Mouse (Mus musculus): Measurements from ENCODE around the gene Ier3. TPM values are rescaled to one million over a fixed set of nuclear protein-coding genes. Genes with fewer than 3 reads are reported as not detected.
"Not testable (repeated sequence)": the region's sequence is repeated elsewhere in the genome, so short reads cannot be mapped to it uniquely, and the experiment has no call there.

The Ier3 gene
- polyA plus RNA-seq, 1 experiment from 2014 or later: 5.5 TPM

DNA sequence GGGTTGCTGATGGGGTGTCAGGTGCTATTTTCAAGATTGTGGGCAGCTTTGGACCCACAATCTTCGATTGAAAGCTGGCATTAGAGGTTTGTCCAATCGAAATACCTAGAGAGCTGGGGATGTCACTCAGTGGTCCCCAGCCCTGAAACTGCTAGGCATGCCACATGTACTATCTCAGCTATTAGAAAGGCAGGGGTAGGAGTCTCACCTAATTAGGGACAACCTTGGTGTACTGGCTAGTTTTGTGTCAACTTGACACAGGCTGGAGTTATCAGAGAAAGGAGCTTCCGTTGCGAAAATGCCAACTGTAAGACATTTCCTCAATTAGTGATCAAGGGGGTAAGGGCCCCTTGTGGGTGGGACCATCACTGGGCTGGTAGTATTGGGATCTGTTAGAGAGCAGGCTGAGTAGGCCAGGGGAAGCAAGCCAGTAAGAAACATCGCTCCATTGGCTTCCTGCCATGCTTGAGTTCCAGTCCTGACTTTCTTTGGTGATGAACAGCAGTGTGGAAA is 11.8 kb downstream of the Ier3 start:
- DNase-seq (ENCODE audit: low spot score): peak; percentile 55
- WGBS: 20% methylated on average over 5 of the region's 5 CpGs
- H3K36me3 ChIP-seq: peaks cover 73% of the 10 kb centered on the region
- H3K4me1 ChIP-seq: peaks cover 31% of the 10 kb centered on the region
- H3K9me3 ChIP-seq (replicated peaks): no peaks in the 10 kb centered on the region
- no peaks in the 10 kb centered on the region for H3K27me3 ChIP-seq (ENCODE audit: low read depth, poor library complexity, severe bottlenecking)
- 0 out of 2 replicates have a peak overlapping the region, but pooled peaks have one; percentile 6 for H3K4me3 ChIP-seq
- H3K27ac ChIP-seq: no peak overlapping the region

DNA sequence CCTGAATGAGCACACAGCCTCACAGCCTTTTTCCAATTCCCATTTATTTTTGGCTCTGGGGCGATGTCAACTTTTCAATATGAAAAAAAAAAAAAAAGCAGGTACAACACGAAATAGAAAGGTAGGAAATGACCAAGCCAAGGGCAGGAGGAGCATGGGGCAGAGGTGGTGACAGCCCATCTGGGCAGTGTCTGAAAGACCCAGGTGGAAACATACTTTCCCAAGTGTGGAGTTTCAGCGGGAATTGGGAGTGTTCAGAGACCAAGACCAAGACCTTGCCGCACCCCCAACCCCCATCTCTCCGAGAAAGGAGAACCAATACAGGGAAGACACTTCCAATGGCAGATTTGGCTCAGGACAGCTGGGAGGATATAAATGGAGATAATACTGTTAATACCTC is 12.4 kb downstream of the Ier3 start:
- peak overlapping the region; percentile 85 for H3K4me3 ChIP-seq

DNA sequence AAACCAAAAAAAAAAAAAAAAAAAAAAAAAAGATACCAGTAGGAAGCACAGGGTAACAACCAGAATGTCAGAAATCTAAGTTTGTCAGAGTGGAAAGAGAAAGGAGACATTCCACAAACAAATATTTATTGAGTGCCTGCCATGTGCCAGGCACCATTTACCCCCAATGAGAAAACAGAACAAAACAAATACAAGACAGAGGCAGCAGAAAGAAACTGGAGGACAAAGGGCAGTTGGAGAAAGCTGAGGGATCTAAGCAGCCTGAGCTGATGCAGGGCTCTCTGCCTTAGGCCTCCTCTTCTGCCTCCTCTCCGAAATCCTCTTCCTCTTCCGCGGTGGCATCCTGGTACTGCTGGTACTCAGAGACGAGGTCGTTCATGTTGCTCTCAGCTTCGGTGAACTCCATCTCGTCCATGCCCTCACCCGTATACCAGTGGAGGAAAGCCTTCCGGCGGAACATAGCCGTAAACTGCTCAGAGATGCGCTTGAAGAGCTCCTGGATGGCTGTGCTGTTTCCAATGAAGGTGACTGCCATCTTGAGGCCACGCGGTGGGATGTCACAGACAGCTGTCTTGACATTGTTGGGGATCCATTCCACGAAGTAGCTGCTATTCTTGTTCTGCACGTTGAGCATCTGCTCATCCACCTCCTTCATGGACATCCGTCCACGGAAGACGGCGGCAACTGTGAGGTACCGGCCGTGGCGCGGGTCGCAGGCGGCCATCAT is 13.4 kb downstream of the Ier3 start:
- 87% methylated on average over 26 of the region's 26 CpGs for WGBS
- Histone ChIP-seq H3K4me1 (peaks cover 33% of the 10 kb centered on the region), H3K4me3 (peak overlapping the region; percentile 85), H3K9me3 (replicated peaks) (no peaks in the 10 kb centered on the region), H3K36me3 (peaks cover 65% of the 10 kb centered on the region), H3K27me3 (ENCODE audit: low read depth, poor library complexity, severe bottlenecking) (no peaks in the 10 kb centered on the region), H3K27ac (no peak overlapping the region)
- no peak for DNase-seq (ENCODE audit: low spot score)

More for the DNA sequence above, 12.4 kb downstream of the Ier3 start:
- Histone ChIP-seq H3K36me3 (peaks cover 69% of the 10 kb centered on the region), H3K4me1 (peaks cover 33% of the 10 kb centered on the region), H3K27me3 (ENCODE audit: low read depth, poor library complexity, severe bottlenecking) (no peaks in the 10 kb centered on the region), H3K27ac (no peak overlapping the region), H3K9me3 (replicated peaks) (no peaks in the 10 kb centered on the region)
- WGBS: 67% methylated on average over 5 of the region's 5 CpGs
- no peak for DNase-seq (ENCODE audit: low spot score)

DNA sequence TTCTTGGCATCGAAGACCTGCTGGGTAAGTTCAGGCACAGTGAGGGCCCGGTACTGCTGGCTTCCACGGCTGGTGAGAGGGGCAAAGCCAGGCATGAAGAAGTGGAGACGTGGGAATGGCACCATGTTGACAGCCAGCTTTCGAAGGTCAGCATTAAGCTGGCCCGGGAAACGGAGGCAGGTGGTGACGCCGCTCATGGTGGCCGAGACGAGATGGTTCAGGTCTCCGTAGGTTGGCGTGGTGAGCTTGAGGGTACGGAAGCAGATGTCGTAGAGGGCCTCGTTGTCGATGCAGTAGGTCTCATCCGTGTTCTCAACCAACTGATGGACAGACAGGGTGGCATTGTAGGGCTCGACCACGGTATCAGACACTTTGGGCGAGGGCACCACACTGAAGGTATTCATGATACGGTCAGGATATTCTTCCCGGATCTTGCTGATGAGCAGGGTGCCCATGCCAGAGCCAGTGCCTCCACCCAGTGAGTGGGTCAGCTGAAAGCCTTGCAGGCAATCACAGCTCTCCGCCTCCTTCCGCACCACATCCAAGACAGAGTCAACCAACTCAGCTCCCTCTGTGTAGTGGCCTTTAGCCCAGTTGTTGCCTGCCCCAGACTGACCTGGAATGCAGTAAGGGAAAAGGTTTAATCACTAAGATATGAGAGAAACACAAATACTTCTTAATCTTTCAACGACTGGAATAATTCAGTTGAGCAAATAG is 14.1 kb downstream of the Ier3 start:
- DNase-seq (ENCODE audit: low spot score): no peak
- WGBS: 87% methylated on average over 26 of the region's 26 CpGs
- H3K4me3 ChIP-seq: peak overlapping the region; percentile 85
- H3K9me3 ChIP-seq (replicated peaks): no peaks in the 10 kb centered on the region
- H3K36me3 ChIP-seq: peaks cover 64% of the 10 kb centered on the region
- peak overlapping the region; percentile 98; the same call in 1 of the 2 replicates for H3K27ac ChIP-seq
- H3K4me1 ChIP-seq: peaks cover 28% of the 10 kb centered on the region
- no peaks in the 10 kb centered on the region for H3K27me3 ChIP-seq (ENCODE audit: low read depth, poor library complexity, severe bottlenecking)

DNA sequence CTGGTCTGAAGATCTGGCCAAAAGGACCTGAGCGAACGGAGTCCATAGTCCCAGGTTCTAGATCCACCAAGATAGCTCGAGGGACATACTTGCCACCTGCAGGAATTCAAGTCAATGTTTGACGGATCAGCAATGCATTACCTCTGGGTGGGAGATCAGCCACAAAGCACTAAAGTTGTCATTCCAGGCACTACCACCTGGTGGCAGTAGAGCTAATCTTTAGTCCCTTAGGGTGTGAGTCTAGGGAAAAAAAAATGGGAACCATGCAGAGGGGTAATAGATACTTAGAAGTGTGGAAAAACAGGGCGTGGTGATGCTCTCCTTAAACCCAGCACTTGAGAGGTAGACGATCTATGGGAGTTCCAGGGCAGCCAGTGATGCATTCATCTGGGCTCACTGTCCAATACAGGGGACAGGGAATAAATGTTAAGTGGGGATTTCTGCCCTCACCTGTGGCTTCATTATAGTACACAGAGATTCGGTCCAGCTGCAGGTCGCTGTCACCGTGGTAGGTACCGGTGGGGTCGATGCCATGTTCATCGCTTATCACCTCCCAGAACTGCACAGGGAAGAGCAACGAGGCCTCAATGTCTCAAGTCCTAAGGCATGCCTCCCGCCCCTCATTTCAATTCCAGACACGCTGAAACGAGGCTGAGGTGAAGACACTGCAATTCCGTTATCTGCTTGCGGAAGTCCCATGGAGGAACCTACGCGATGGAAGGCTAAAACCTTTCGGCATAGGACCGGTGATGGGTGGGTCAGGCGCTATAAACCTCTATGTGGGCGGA is 14.9 kb downstream of the Ier3 start:
- Histone ChIP-seq H3K27ac (peak overlapping the region; percentile 98), H3K36me3 (peaks cover 57% of the 10 kb centered on the region), H3K4me1 (peaks cover 28% of the 10 kb centered on the region), H3K27me3 (ENCODE audit: low read depth, poor library complexity, severe bottlenecking) (no peaks in the 10 kb centered on the region), H3K4me3 (peak overlapping the region; percentile 85), H3K9me3 (replicated peaks) (no peaks in the 10 kb centered on the region)
- 9% methylated on average over 24 of the region's 24 CpGs for WGBS
- DNase-seq (ENCODE audit: low spot score): peak; percentile 67

DNA sequence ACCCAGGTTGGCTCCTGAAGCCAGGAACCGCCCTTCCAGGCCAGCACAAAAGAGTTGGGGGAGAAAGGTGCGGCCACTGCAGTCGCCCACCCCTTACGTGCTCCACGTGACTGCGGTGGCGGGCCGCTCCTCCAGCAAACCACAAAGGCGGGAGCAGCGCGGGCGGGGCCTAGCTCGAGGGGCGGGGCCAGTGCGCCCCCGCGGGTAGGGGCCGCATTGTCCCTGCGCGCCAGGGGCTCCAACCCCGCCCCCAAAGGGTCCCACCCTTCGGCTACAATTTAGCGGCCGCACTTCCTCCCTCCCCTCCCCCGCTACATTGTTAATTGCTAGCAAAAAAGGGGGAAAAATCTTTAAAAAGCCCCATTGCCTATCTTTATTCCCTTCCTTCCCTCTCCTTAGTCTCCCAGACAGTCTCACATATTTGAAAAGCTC is 15.5 kb downstream of the Ier3 start:
- H3K4me1 ChIP-seq: peaks cover 28% of the 10 kb centered on the region
- no peaks in the 10 kb centered on the region for H3K27me3 ChIP-seq (ENCODE audit: low read depth, poor library complexity, severe bottlenecking)
- peaks cover 50% of the 10 kb centered on the region for H3K36me3 ChIP-seq
- H3K4me3 ChIP-seq: peak overlapping the region; percentile 85
- WGBS: 0% methylated on average over 25 of the region's 25 CpGs
- no peaks in the 10 kb centered on the region for H3K9me3 ChIP-seq (replicated peaks)
- peak overlapping the region; percentile 98 for H3K27ac ChIP-seq
- peak; percentile 95 for DNase-seq (ENCODE audit: low spot score)

DNA sequence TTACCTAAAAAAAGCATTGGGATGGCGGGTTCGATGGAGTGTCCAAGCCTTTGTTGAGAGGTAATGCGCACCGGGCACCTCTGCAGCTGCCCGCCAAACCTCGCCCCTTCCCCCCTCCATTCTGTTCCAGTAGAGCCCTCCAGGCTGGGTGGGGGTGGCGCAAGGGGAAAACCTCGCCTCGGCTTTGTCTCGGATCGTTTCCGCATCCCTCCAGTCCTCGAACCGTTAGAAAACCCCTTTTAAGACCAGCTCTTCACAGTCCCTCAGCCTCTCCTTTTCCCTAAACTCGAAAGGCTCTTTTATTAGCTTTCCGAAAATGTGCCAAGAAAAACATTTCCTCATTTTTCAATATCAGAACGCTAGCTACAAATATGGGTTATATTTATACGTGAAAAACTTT is 16.0 kb downstream of the Ier3 start:
- Histone ChIP-seq H3K4me3 (peak overlapping the region; percentile 85), H3K27ac (peak overlapping the region; percentile 98), H3K36me3 (peaks cover 46% of the 10 kb centered on the region), H3K27me3 (ENCODE audit: low read depth, poor library complexity, severe bottlenecking) (no peaks in the 10 kb centered on the region), H3K9me3 (replicated peaks) (no peaks in the 10 kb centered on the region), H3K4me1 (peaks cover 33% of the 10 kb centered on the region)
- peak; percentile 77 for DNase-seq (ENCODE audit: low spot score)
- under 1% methylated on average over 18 of the region's 18 CpGs for WGBS

DNA sequence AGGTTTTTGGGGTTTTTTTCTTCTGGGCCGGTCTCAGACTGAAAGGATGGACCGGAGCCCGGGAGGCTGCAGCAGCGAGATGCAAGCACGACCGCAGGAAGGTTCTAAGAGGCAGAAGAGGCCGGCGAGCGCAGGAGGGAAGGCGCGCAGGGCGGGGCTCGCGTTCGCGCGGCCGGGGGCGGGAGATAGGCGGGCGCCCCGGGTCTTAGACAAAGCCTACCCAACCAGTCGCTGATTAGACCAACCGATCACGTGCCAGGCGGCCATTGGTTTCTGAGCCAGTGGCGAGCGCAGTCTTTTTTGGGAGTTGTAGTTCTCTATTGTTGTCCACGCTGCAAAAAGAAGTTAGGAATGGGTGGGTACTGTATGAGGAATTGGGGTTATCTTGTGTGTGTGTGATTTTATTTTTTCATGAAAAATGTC is 16.6 kb downstream of the Ier3 start, which contains the start of gene Tubb5:
TSS of gene Tubb5 (minus strand) at position 185 of the 423 bp plus-strand sequence.
- Histone ChIP-seq H3K4me3 (peak within 1 kb of the TSS; percentile 85), H3K36me3 (peaks cover 39% of the 10 kb centered on the region), H3K27ac (peak within 1 kb of the TSS; percentile 98), H3K27me3 (ENCODE audit: low read depth, poor library complexity, severe bottlenecking) (no peaks in the 10 kb centered on the region), H3K4me1 (peaks cover 40% of the 10 kb centered on the region), H3K9me3 (replicated peaks) (no peaks in the 10 kb centered on the region)
- 1% methylated on average over 29 of the region's 29 CpGs for WGBS
- DNase-seq (ENCODE audit: low spot score): peak; percentile 96

DNA sequence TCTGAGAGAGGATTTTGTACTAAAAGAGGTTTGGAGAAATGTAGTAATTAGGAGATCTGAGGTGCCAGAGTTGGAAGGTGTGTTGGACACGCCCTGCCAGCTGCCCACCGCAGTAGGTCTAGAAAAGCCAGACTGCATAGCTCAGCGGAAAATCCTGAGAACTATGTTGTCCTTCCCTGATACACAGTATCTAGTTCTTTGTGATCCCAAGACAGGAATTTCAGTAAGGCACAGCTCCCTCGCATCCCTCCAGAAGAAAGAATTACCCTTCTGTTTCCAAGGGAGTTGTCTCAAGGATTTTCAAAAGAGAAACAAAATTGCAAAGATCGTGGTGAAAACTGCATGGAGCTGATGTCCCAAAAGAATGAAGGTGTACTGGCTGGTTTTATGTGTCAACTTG is 17.1 kb downstream of the Ier3 start:
- peaks cover 35% of the 10 kb centered on the region for H3K36me3 ChIP-seq
- H3K9me3 ChIP-seq (replicated peaks): no peaks in the 10 kb centered on the region
- H3K27ac ChIP-seq: peak overlapping the region; percentile 98
- peak; percentile 57 for DNase-seq (ENCODE audit: low spot score)
- H3K27me3 ChIP-seq (ENCODE audit: low read depth, poor library complexity, severe bottlenecking): no peaks in the 10 kb centered on the region
- 2% methylated on average over 5 of the region's 5 CpGs for WGBS
- peak overlapping the region; percentile 85 for H3K4me3 ChIP-seq
- H3K4me1 ChIP-seq: peaks cover 41% of the 10 kb centered on the region

DNA sequence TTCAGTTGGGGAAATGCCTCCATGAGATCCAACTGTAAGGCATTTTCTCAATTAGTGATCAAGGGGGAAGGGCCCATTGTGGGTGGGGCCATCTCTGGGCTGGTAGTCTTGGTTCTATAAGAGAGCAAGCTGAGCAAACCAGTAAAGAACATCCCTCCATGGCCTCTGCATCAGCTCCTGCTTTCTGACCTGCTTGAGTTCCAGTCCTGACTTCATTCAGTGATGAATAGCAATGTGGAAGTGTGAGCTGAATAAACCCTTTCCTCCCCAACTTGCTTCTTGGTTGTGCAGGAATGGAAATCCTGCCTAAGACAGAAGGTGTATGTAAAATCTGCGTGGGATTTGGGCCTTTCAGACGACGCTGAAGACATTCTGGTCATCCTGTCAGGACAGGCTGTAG is 17.5 kb downstream of the Ier3 start:
- not testable (repeated sequence) for H3K9me3 ChIP-seq (replicated peaks); DNase-seq (ENCODE audit: low spot score); H3K27me3 ChIP-seq (ENCODE audit: low read depth, poor library complexity, severe bottlenecking)
- Histone ChIP-seq H3K4me1 (peaks cover 40% of the 10 kb centered on the region), H3K36me3 (peaks cover 33% of the 10 kb centered on the region), H3K27ac (peak overlapping the region; percentile 98), H3K4me3 (peak overlapping the region; percentile 85)
- WGBS: 58% methylated on average over 3 of the region's 3 CpGs

DNA sequence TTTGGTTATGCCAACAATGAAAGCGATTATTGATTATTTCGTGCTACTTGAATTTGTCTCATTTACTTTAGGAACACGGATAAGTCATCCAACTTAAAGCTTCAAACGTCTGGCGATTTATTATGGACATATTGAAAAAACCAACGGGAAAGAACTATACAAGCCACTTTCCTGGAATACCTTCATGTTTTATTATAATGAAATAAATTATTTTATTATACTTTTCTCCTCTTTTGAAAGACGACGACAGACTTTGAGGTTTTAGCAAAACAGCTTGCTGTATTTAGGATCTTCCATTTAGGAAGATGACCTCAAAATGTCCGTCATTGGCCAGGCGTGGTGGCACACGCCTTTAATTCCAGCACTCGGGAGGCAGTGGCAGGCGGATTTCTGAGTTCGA is 19.1 kb downstream of the Ier3 start:
- Histone ChIP-seq H3K9me3 (replicated peaks) (no peaks in the 10 kb centered on the region), H3K27ac (peak overlapping the region; percentile 93)
- 56% methylated on average over 14 of the region's 14 CpGs for WGBS

More for the DNA sequence above, 19.1 kb downstream of the Ier3 start:
- Histone ChIP-seq H3K36me3 (peaks cover 31% of the 10 kb centered on the region), H3K4me1 (peaks cover 27% of the 10 kb centered on the region), H3K27me3 (ENCODE audit: low read depth, poor library complexity, severe bottlenecking) (no peaks in the 10 kb centered on the region), H3K4me3 (peak overlapping the region; percentile 68)
- no peak for DNase-seq (ENCODE audit: low spot score)

Data from limb, embryonic 10.5 days (tissue).